Mouse (Mus musculus): ENCODE measurements around the gene Ggct. TPM values are rescaled to one million over a fixed set of nuclear protein-coding genes. Genes with fewer than 3 reads are reported as not detected.

The Ggct gene
- total and polyA plus RNA-seq, 2 experiments from 2014 or later, result 0.11 to 7.0 TPM

GRCm38 (mm10) chr6:55036731-55037130, 44.0 kb upstream of the Ggct start:
- H3K4me2 ChIP-seq (ENCODE audit: low read depth, low read length), result no peak overlapping the region

GRCm38 (mm10) chr6:55027642-55028041, 34.9 kb upstream of the Ggct start:
- DNase-seq (ENCODE audit: low spot score), result no peak
- WGBS, result 64% methylated on average over 2 of the region's 2 CpGs

More at GRCm38 (mm10) chr6:55036731-55037130, 44.0 kb upstream of the Ggct start:
- WGBS, result 84% methylated on average over 4 of the region's 4 CpGs
- Histone ChIP-seq H3K9ac (replicated peaks; ENCODE audit: low read depth, low read length) (no peak overlapping the region), H3K4me3 (ENCODE audit: low read depth, low read length) (no peak overlapping the region), H3K36me3 (replicated peaks; ENCODE audit: control insufficient read depth, insufficient read depth, low read length) (no peaks in the 10 kb centered on the region), H3K27ac (ENCODE audit: low read depth) (no peak overlapping the region), H3K4me1 (ENCODE audit: control insufficient read depth, insufficient read depth) (no peaks in the 10 kb centered on the region; the same call in 1 of the 2 replicates), H3K27me3 (ENCODE audit: control insufficient read depth, insufficient read depth, low read length) (no peaks in the 10 kb centered on the region), H3K9me3 (replicated peaks; ENCODE audit: control insufficient read depth, low read length) (no peaks in the 10 kb centered on the region)
- no peak for DNase-seq (ENCODE audit: low spot score)
- TF ChIP-seq EP300 (IDR thresholded peaks at IDR 0.05; ENCODE audit: low read depth) (no peak), CTCF (IDR thresholded peaks at IDR 0.05; ENCODE audit: low read depth) (no peak)
- ATAC-seq (ENCODE audit: insufficient read depth, low read depth), result no peak

GRCm38 (mm10) chr6:55021806-55022205, 29.1 kb upstream of the Ggct start:
- 83% methylated on average over 7 of the region's 7 CpGs for WGBS
- H3K36me3 ChIP-seq (replicated peaks; ENCODE audit: control insufficient read depth, insufficient read depth, low read length), result no peaks in the 10 kb centered on the region
- H3K4me3 ChIP-seq (ENCODE audit: low read depth, low read length), result no peak overlapping the region
- H3K4me2 ChIP-seq (ENCODE audit: low read depth, low read length), result no peak overlapping the region
- ATAC-seq (ENCODE audit: insufficient read depth, low read depth) (no peak), DNase-seq (ENCODE audit: low spot score) (no peak)
- TF ChIP-seq EP300 (IDR thresholded peaks at IDR 0.05; ENCODE audit: low read depth), result no peak
- no peak for TF ChIP-seq CTCF (IDR thresholded peaks at IDR 0.05; ENCODE audit: low read depth)
- no peaks in the 10 kb centered on the region for H3K27me3 ChIP-seq (ENCODE audit: control insufficient read depth, insufficient read depth, low read length)
- no peak overlapping the region for H3K9ac ChIP-seq (replicated peaks; ENCODE audit: low read depth, low read length)
- no peaks in the 10 kb centered on the region for H3K4me1 ChIP-seq (ENCODE audit: control insufficient read depth, insufficient read depth)
- H3K27ac ChIP-seq (ENCODE audit: low read depth), result no peak overlapping the region
- H3K9me3 ChIP-seq (replicated peaks; ENCODE audit: control insufficient read depth, low read length), result no peaks in the 10 kb centered on the region

More at GRCm38 (mm10) chr6:55027642-55028041, 34.9 kb upstream of the Ggct start:
- Histone ChIP-seq H3K36me3 (replicated peaks; ENCODE audit: control insufficient read depth, insufficient read depth, low read length) (no peaks in the 10 kb centered on the region), H3K4me1 (ENCODE audit: control insufficient read depth, insufficient read depth) (no peaks in the 10 kb centered on the region), H3K9me3 (replicated peaks; ENCODE audit: control insufficient read depth, low read length) (no peaks in the 10 kb centered on the region), H3K27ac (ENCODE audit: low read depth) (no peak overlapping the region), H3K4me3 (ENCODE audit: low read depth, low read length) (no peak overlapping the region), H3K4me2 (ENCODE audit: low read depth, low read length) (no peak overlapping the region), H3K27me3 (ENCODE audit: control insufficient read depth, insufficient read depth, low read length) (no peaks in the 10 kb centered on the region), H3K9ac (replicated peaks; ENCODE audit: low read depth, low read length) (no peak overlapping the region)
- no peak for TF ChIP-seq EP300 (IDR thresholded peaks at IDR 0.05; ENCODE audit: low read depth)
- TF ChIP-seq CTCF (IDR thresholded peaks at IDR 0.05; ENCODE audit: low read depth), result no peak
- ATAC-seq (ENCODE audit: insufficient read depth, low read depth), result no peak

- TF ChIP-seq EP300 (IDR thresholded peaks at IDR 0.05; ENCODE audit: low read depth), result no peak
- TF ChIP-seq CTCF (IDR thresholded peaks at IDR 0.05; ENCODE audit: low read depth), result no peak
- Histone ChIP-seq H3K4me3 (ENCODE audit: low read depth, low read length) (no peak overlapping the region), H3K27me3 (ENCODE audit: control insufficient read depth, insufficient read depth, low read length) (no peaks in the 10 kb centered on the region), H3K36me3 (replicated peaks; ENCODE audit: control insufficient read depth, insufficient read depth, low read length) (no peaks in the 10 kb centered on the region), H3K4me1 (ENCODE audit: control insufficient read depth, insufficient read depth) (no peaks in the 10 kb centered on the region), H3K9ac (replicated peaks; ENCODE audit: low read depth, low read length) (no peak overlapping the region), H3K27ac (ENCODE audit: low read depth) (no peak overlapping the region), H3K9me3 (replicated peaks; ENCODE audit: control insufficient read depth, low read length) (no peaks in the 10 kb centered on the region), H3K4me2 (ENCODE audit: low read depth, low read length) (no peak overlapping the region)
- WGBS, result 71% methylated on average over 2 of the region's 2 CpGs
- ATAC-seq (ENCODE audit: insufficient read depth, low read depth), result no peak
- no peak for DNase-seq (ENCODE audit: low spot score)
These were observed 25.7 kb upstream of the Ggct start for GRCm38 (mm10) chr6:55018417-55018816.

- WGBS, result 21% methylated on average over 15 of the region's 15 CpGs
- Histone ChIP-seq H3K4me2 (ENCODE audit: low read depth, low read length) (peak overlapping the region; percentile 36; the same call in 1 of the 2 replicates), H3K9me3 (replicated peaks; ENCODE audit: control insufficient read depth, low read length) (no peaks in the 10 kb centered on the region), H3K9ac (replicated peaks; ENCODE audit: low read depth, low read length) (no peak overlapping the region), H3K4me3 (ENCODE audit: low read depth, low read length) (no peak overlapping the region), H3K36me3 (replicated peaks; ENCODE audit: control insufficient read depth, insufficient read depth, low read length) (no peaks in the 10 kb centered on the region), H3K4me1 (ENCODE audit: control insufficient read depth, insufficient read depth) (no peaks in the 10 kb centered on the region), H3K27ac (ENCODE audit: low read depth) (no peak overlapping the region), H3K27me3 (ENCODE audit: control insufficient read depth, insufficient read depth, low read length) (no peaks in the 10 kb centered on the region)
- peak; percentile 91 for DNase-seq (ENCODE audit: low spot score)
- ATAC-seq (ENCODE audit: insufficient read depth, low read depth), result peak; percentile 76
- TF ChIP-seq EP300 (IDR thresholded peaks at IDR 0.05; ENCODE audit: low read depth) (no peak), CTCF (IDR thresholded peaks at IDR 0.05; ENCODE audit: low read depth) (peak; percentile 97)
These were observed 24.2 kb upstream of the Ggct start for GRCm38 (mm10) chr6:55016710-55017583.

Data from heart, postnatal 0 days (tissue).